Mouse (Mus musculus) left cerebral cortex, postnatal 25 days (tissue): ENCODE measurements around the gene Reln. TPM values are rescaled to one million over a fixed set of nuclear protein-coding genes. Genes with fewer than 3 reads are reported as not detected.

Experiments
- DNase-seq, 2 experiments: peaks; one replicate each; pipeline ENCODE4 v3.0.0; 2022; ENCODE audit warnings: low spot score in 2 of 2, mixed read lengths in 1 of 2
- intact Hi-C: fragments of 180-260 bp; cut with DNase I; formaldehyde crosslinking; loops from one replicate; pipeline ENCODE4 v1.15.1; 2025
- total RNA-seq, 2 experiments: library from RNA; stranded (reverse); gene quantifications; 2 replicates each; pipeline ENCODE4 v1.2.3; 2021

Reln gene
- total RNA-seq, 2 experiments from 2014 or later: 77.3 to 78.9 TPM

DNA sequence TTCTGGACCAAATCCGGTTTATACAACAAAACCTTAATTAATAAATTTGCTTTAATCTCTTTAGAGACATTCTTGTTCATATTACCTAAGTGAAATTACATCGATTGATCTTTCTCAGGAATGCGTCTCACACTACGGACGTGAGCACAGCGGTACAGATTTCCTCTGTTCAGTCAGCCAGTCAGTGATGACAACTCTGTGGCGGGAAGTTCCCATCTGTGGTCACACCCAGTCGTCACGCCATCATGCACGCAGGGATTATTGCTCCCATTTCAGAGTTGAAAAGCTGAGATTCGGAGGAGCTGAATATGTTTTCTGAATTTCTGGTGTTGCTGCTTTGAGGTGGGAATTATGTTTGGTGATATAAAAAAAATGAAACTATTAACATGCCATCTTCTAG is 316.1 kb downstream of the Reln start:
- intact Hi-C loops: no loop called here
- DNase-seq: no peak

DNA sequence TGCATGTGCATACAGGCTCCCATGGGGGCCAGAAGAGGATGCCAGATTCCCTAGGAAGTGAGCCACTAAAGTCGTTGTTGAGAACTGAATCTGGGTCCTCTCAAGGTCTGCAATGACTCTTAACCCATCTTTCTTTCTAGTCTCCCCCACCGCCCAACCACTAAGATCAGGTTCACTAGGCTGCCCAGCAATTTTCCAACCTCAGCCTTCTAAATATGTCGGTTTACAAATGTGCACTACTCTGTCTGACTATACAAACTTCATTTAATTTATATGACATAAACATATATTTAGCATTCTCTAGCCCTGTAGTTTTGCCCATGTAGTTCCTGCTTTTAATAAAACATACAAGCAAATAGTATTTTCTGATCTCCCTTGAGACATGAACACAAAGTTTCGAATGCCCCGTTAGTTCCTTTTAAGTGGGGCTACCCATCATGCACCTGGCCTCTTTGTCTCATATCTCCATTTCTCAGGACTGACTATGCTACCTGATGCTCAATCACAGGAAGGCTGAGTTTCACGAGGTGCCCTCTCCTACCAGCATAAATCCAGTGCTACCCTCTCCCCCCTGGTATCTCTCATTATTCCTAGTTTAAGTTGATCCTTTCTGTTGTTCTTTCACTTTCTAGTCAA is 317.1 kb downstream of the Reln start:
- intact Hi-C loops: no loop called here
- DNase-seq: no peak

DNA sequence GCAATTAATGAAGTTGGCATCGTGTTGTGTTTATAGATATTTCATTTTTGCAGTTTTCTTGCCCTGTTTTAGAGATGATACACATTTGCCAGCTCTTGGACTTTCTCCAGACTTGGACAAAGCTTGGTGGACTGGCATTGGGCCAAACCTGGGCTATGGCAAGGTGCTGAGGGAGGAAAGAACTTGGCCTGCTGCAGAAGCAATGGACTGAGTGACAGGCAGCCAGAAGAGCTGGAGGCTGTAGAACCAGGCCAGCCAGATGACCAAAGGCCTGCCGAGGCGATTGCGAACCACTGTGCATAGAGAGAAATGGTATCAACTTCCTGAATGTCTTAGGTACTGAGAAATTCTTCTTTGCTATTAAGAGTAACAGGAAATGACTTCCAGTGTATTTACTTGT is 318.8 kb downstream of the Reln start:
- intact Hi-C loops: no loop called here
- DNase-seq: no peak

DNA sequence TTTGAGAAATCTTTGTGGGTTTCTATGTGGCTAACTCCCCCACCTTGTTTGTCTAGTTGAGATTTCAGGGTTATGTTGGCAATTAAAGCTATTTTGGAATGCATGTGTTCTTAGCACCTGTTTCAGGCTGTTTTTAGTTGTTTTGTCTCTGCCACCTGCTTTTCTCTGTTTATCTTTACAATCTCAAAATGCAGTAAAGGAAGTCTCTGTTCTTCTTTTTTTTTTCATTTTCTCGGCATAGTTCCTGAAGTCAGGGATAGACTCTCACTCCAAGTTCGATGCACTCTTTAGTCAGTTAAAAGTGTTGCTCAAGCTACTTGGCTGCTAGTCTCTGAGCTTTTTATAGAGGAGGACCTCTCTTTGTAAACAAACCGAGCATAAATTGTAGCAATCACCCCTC is 320.4 kb downstream of the Reln start:
- intact Hi-C loops: no loop called here
- no peak for DNase-seq

DNA sequence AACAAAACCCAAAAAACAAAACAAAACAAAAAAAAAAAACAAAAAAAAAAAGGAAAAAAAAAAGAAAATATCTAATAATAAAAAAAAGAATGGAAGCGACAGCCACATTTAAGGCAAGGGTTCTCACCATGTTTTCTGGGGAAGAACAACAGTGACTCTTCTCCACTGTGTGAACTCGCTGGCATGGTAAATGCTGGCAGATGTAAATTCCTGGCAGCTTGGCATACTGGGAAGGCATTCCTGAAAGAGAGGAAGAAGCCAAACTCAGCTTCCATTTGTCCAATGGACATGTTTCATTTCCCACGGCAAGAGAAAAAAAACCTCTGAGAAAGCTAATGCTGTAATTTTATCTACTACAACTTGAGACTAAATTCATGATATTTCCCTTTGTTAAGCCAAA is 326.6 kb downstream of the Reln start:
- DNase-seq: no peak
- intact Hi-C loops: no loop called here

DNA sequence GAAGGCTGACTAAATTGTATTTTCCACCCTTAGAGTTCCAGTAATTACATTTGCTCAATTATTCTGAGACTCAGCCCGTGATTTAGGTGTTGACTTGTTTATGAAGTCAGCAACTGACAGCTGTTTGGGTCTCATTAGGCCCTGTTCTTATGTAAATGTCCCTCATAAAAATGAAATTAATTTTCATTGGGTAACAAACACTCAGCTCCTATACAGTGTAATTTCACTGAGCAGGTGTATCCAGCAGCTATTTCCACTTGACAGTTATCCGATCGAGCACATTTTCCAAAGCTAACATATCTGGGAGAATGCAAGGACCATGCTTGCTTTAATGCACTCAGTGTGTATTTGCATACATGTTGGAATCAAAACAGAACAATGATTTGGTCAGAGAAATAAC is 330.0 kb downstream of the Reln start:
- intact Hi-C loops: no loop called here
- DNase-seq: no peak

DNA sequence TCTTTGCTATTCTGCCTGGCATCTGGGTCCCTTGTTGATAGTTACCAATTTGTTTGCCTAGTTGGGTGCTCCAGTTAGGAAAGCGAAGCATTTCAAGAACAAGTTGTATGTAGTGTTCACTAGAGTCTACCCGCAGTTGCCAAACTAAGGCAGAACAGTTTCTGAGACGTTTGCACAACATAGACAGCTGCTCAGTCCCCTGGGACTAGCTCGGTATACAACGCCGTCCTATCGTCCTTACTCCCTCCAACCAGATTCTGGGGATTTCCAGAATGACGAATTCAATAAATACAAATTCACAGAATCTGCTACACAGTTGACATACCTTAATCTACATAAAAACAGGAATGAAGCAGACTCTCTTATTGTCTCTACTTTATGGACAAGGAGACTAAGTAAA is 335.4 kb downstream of the Reln start:
- intact Hi-C loops: no loop called here
- DNase-seq: no peak

DNA sequence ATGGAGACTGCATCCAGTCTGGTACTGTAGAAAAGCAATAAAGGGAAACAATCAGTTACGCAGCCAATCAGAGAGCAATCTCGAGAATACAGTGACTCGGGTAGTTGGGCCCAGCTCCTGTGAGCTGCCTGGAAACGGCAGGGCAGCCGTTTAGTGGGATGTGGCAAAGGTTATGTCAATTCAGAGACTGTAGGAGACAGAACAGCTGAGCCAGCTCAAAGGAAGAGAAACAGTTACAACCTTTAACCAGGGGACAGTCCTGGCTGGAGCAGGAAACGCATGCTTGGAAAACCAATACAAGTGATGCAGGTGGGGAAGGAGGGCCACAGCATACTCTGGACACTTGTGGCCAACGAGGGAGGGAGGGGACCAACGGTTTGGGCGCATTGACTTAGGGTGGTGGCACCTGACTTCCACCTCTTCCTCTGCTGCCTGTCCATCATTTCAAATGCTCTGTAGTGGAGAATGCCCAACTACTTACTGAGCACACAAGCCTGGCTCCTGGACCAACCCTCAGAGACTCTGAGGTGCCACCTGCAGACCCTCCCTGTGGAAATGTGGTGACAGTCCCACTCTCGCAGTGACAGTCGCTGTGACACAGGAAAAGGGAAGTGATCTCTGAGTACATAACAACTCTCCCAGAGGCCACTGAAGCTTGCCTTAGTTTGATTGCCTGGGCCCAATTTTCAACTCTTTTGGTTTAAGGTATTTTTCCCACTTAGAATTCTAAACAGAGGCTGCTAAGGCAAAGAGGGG is 337.0 kb downstream of the Reln start:
- no peak for DNase-seq
- intact Hi-C loops: no loop called here

DNA sequence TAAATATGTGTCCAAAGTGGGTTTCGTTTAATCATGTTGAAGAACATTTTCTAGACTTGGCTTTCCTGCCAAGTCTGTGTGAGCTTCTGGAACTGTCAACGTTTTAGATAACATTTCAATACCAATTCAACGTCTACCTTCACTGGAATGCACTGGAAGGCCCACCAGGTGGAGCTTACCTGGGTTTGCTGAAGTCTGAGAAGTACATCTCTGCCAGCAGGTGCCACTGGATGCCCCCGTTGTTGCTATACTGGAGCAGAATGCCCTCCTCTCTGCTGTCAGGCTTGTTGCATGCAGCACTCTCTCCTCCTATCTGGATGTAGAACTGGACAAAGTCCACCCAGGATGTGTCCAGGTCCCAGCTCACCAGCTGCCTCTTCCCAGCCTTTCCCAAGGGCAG is 340.6 kb downstream of the Reln start:
- DNase-seq: no peak
- intact Hi-C loops: no loop called here

DNA sequence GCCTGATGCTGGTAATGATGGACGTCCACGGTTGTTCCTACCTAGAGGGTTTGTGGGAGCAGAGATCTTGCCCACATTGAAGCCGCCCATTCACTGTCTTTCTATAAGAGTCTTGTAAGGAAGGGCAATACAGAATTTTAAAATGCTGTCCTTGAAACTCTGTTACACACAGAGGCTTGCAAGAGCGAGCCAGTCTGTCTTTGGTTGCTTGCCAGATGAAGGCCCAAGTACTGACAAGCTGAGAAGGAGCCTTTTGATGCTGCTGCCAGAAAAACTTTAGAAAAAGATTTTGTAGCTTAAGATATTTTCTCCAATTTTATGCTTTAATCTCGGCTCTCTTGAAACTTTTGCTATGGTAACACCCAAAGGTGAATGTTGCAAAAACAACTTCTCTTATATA is 356.8 kb downstream of the Reln start:
- intact Hi-C loops: loop anchor here (5.0 kb wide), 1 partner anchor 340 kb away; no protein-coding TSS in a partner anchor
- peak in 1 of 2 experiments; percentile 53 for DNase-seq

DNA sequence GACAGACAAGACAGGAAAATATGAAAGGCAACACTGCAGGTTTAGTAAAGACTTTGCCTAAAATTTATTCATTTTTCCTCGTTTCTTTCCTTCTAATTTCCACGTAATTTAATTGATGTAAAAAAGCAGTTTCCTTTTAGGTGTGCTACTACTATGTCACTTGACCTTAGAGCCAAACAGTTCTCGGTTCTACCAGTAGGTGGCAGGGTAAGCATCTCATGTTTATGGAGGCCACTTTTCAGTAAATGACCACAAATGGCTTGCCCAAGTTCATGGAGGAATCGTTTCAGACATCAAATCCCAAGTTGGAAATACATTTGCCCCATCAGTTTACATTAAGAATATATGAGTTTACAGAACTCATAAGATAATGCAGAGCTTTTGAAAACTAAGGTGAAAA is 358.2 kb downstream of the Reln start:
- intact Hi-C loops: loop anchor here (1.0 to 5.0 kb wide), 2 partner anchors 341 to 525 kb away; no protein-coding TSS in a partner anchor

DNA sequence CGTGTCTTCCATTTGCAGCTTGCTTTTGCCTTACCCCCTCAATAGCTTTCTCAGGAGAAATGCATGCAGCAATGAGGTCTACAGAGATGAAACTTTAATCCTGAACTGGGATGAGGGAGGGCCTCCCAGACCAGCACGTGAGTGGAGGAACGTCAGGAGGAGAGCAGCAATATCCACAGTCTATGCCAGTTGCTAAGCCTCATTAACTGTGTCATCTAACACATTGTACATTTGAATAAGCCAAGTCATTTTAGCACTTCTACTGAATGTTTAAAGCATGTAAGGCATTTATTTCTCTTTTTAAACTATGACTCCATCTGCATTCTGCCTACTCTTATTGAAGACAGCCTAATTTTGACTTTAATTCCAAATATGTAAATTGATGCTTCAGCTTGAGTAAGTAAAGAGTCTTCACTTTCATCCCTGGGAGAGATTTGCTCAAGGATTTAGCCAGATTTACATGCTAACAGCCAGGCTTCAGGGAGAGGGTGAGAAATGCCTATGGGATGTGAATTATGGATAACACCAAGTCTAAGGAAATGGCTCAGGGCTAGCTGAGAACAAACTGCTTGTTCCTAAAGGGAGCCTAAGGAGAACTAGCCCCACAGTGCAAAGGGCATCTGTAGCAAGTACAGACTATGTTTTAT is 361.4 kb downstream of the Reln start:
- intact Hi-C loops: no loop called here
- peak; percentile 11 to 57 for DNase-seq

More for the DNA sequence above, 358.2 kb downstream of the Reln start:
- DNase-seq: peak in 1 of 2 experiments; percentile 57

DNA sequence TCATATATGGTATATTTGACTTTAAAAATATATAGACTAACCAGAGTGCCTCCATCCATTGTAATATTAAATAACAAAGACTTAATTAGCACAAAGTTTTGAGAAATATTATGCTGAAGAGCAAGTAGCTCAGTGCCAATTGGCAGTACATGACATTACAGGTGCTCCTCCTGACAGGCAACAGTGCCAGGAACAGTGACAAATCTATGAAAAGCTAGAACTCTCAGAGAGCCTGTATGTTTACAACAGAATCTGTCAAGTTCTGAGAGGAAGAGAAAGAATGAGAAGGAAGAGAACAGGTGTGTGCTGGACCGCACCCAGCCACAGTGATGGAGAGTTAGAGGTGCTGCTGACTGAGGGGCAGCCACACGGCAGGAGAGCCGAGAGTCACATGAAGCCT is 363.3 kb downstream of the Reln start:
- DNase-seq: no peak
- intact Hi-C loops: no loop called here

DNA sequence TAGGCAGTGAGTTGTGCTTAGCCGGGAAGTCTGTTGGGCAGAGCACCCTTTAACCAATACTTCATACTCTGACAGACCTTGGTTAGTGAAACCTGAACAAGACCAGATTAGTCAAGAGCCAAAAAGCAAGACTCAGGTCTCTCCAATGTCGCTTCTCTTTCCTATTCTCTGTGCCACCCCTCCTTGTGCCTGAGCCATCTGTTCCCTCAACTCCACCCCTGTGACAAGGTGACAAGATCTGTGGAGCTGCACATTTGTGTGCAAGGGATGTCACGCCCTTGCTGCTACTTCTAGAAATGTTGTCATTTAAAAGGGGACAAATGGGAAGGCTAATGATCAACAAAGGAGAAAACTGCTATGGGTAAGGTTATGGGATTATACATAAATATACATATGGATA is 364.0 kb downstream of the Reln start:
- intact Hi-C loops: no loop called here
- DNase-seq: no peak

DNA sequence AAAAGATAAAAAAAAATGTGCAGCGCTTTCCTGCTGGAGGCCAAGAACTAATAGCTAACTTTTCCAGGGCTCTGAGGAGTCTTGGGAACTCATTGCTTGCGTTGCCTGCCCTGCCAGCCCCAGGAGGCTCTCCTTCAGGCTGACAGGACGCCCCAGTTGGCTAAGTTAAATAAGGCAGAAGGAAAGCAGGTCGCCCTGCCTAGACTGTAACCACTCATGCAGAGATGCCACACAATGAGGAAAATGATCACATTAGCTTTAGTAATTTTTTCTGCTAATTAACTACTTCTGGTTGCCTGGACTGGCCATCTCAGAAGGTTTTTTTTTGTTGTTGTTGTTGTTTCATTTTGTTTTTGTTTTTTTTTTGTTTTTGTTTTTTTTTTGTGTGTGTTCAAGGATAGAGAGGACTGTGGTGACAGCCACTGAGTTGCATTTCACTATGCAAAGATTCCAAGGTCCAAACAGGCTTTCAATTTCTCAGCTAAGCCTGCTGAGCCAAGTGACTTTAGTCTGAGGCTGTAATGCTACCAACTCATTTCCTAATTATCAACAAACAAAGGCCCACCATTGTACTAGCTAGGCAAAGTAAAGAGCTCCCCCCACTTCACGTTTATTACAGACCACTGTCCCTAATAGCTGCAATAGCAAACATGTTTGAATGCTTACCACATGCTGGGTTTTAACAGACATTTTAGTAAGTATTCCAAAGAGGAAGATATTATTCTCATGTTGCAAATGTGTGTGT is 371.1 kb downstream of the Reln start:
- no peak for DNase-seq
- intact Hi-C loops: no loop called here

DNA sequence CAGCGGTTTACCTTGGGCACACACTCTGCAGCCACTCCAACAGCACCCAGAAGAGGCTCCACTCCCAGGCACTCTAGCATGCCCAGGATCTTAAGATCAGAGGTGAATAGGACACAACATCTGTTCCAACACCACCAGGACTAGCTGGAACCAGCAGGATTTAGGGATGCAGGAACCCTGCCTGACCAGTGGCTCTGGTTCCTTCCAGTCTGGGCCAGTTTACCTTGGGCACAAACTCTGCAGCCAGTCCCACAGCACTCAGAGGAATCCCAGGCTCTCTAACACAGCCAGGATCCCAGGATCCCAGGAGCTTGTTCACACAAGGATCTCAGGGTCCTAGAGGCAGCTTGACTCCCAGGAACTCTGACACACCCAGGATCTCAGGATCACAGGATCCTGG is 382.7 kb downstream of the Reln start:
- DNase-seq: no peak
- intact Hi-C loops: no loop called here

DNA sequence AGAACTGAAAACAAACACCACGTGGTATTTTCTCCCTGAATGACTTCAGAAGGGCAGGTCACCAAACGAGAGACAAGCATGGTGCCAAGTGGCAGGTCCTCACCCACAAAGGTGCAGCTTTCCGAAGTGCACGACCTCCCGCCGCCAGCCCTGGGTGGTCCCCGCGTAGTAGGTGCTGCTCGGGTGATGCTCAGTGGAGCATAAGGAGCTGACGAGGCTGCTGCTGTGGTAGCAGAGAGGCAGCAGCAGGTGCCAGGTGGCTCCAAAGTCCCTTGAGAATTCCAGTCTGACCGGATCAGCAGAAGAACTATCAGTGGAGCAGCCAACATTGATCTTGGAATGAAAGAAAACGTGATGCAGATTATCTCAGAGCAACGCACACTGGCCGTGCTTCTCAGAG is 384.4 kb downstream of the Reln start:
- no peak for DNase-seq
- intact Hi-C loops: no loop called here

DNA sequence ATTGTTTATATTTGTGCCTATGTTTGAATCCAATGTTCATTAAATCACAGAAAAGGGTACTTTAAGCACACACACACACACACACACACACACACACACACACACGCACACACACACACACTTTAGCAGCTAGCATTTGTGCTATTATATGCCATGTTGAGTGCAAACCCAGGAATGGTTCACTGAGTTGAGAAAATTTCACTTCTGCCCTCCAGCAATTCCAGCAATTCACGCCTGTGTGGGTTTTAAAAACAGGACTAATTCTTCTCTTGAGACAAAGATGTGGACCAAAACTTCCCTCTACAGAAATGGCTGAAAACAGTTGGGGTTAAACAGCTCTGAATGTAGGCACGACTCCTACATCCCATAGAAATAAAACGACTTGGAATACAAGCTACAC is 386.9 kb downstream of the Reln start:
- DNase-seq: no peak
- intact Hi-C loops: no loop called here

DNA sequence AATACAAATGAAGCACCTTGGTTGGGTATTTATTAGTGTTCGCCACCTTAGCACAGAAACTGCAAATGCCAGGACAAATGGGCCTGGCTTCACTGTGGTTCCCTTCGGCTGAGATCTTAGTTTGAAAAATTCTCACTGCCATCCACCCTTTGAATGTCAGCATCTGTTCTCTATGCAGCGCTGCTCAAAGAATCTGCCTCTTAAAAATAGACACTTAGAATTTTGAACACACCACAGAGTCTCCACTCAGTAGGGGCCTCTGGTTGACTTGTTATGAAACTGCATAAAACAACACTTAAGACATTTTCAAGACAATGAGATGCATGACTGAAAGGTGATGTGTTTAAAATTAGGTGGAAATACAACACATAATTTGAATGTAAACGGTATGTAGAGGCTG is 387.4 kb downstream of the Reln start:
- intact Hi-C loops: no loop called here
- no peak for DNase-seq

DNA sequence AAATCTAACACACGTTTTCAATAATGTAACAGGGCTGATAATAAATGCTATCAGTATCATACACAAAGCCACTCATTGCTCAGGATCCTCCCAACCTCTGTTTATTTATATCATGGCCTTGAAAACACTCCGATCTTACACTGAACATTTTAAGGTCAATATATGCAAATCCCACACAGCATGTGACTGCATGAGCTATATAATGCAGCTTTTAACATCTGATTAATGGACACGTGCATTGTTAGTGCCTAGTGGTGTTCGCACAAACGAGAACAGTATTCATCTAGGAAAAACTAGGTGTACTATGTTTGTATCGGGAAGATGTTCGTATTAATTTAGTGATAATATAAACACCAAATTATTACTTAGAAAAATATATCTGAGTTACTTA is 395.0 kb downstream of the Reln start:
- intact Hi-C loops: no loop called here
- DNase-seq: no peak
